Mouse (Mus musculus): ENCODE data around the gene Ppp4r4.

- TF ChIP-seq CTCF (IDR thresholded peaks at IDR 0.05; ENCODE audit: low read depth, low read length) (no peak), POLR2AphosphoS5 (IDR thresholded peaks at IDR 0.05; ENCODE audit: insufficient replicate concordance, low read depth, low read length) (no peak), TAL1 (conservative IDR thresholded peaks at IDR 0.05; ENCODE audit: low read depth, low read length) (no peak), GATA1 (IDR thresholded peaks at IDR 0.05; ENCODE audit: borderline replicate concordance, low read length) (no peak)
Measured at GRCm38 (mm10) chr12:103487750-103488149, 44.3 kb upstream of the Ppp4r4 start.
